Mouse (Mus musculus) urinary bladder, postnatal 36 days (tissue): ENCODE results near the gene Gm20388.

ENCODE experiments used
- DNase-seq, 2 experiments: peaks; one replicate each; pipeline ENCODE4 v3.0.0; 2022; ENCODE audit warnings: low spot score in 2 of 2, mixed read lengths in 1 of 2

Gm20388 gene

DNA sequence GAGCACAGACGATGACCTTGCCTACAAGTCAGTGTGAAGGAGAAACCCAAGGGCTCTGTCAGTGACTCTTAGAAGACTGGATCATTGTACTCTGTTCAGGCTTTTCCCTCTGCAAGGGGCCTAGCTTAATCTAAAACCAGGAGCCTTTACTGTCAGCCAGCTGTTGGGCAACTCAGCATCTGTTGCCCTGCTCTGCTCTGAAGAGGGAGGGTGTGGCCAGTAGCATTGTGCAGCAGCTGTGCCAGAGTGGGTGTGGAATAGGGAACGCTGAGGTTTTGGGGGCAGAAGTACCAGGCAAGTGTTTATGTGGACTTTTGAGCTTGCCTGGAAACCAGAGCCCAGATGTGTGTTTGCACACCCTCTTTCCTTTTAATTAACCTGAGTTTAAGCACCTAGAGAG lies 2111.1 kb downstream of the Gm20388 start:
- peak in 1 of 2 experiments; percentile 35 for DNase-seq

- DNase-seq = no peak
Observed at GRCm38 (mm10) chr8:122022274-122022673, 2111.6 kb downstream of the Gm20388 start.

DNA sequence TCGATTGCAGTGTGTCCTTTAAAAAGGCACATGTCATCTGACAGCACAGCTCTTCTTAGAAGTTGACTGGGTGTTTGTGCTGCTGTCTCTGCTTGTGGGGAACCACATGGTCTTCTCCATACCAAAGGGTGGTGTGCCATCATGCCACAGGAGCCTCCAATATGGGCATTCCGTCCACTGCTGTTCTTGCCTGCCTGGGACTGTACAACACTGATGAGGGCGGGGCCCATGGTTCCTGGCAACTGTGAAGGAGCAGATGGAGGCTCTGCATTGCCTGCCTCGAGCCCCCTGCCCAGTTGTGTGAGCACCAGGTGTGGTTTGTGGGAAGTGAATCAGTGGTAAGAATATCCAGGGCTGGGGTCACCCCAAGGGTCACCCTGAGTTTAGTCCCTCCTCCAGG lies 2112.1 kb downstream of the Gm20388 start:
- DNase-seq = no peak

GRCm38 (mm10) chr8:122025546-122025945 lies 2114.9 kb downstream of the Gm20388 start:
- no peak for DNase-seq

DNA sequence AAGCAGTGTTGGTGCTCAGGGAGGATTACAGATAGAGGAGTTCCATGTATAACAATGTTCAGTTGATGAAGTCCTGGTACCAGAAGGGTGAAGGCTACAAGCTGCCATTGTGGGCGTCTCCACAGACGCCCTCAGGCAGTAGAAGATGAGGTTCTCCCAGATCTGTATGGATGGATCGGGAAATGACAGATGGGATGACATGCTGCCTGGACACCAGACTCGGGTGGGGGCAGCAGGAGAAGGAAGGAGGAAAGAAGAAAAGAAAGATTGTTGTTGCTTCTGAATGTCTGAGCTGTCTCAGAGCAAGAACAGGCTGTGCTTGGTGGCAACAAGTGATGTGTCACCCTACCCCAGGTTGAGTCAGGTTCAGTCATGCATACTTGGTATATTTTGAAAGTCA lies 2117.5 kb downstream of the Gm20388 start:
- DNase-seq = no peak

- no peak for DNase-seq
Observed at GRCm38 (mm10) chr8:122030965-122031364, 2120.3 kb downstream of the Gm20388 start.

DNA sequence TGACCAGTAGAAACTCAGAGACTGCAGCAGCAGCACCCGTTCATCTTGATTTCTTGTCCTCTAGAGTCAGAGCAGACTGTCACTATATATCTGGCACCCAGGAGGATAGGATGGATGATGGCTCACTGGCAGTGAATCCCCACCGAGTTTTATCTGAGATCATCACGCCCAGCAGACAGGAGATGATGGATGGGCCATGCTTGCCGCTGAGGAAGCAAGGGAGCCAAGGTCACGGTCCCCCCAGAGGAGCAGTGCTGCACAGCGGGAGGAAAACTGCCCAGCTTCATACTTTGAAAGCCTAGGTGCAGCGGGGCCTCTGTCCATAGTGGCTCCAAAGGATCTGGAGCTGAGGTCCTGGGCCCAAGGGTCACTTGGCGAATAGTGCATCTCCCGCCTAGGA lies 2122.1 kb downstream of the Gm20388 start:
- no peak for DNase-seq

DNA sequence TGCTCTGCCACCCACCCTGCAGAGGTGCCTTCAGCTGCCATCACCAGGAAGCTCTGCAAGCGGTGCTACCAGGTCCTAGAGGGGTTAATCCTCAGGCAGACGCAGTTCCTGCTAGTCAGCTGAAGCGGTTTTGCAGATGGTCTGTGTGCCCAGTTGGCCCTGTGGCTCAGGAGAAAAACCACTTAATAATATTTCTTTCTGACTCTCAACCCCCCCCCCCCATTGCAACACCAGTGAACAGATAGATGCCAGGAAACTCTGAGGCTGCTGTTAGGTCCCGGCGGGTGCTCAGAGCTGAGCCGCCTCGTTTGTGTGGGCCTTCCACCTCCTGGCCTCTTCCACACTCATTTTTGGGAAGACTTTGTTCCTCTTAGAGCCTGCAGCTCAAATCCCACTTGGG lies 2124.9 kb downstream of the Gm20388 start:
- DNase-seq = no peak

- no peak for DNase-seq
Observed at GRCm38 (mm10) chr8:122036325-122036724, 2125.7 kb downstream of the Gm20388 start.

DNA sequence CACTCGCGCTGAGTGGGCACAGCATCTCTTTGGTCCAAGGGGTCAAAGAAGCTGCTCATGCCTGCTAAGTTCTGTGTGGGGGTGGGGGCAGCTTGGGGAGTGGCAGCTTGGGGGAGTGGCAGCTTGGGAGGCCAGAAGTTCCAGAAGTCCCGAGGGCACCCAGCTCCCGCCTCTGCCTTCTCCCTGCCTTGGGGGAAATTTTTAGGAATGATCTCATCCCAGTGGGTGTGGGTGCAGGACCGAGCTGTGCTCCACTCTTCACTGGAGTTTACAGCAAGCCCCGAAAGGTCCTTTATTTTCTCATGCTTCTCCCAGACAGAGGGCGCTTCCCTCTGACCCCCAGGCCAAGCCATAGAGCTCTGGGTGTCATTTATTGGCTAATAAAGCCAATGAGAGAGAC lies 2126.6 kb downstream of the Gm20388 start:
- DNase-seq = no peak

DNA sequence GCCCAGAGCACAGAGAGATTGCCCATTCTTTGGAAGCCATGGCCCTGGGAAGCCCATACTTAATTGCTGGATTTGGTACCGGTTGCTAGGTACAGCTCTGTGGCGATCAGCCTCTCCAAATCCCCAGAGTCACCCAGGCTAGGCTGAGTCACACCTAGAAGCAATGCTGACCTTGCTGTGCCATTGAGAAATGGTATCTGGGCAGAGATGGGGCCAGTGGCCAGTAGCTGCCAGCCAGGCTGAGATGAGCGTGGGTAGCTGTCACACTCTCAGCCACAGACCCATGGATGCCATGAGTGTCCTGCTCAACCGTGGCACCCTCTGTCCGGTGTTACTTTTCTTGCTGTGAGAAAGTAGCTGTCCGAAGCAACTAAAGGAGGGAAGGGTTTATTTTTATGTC lies 2127.4 kb downstream of the Gm20388 start:
- DNase-seq = no peak

- DNase-seq = no peak
Observed at GRCm38 (mm10) chr8:122039452-122039851, 2128.8 kb downstream of the Gm20388 start.

DNA sequence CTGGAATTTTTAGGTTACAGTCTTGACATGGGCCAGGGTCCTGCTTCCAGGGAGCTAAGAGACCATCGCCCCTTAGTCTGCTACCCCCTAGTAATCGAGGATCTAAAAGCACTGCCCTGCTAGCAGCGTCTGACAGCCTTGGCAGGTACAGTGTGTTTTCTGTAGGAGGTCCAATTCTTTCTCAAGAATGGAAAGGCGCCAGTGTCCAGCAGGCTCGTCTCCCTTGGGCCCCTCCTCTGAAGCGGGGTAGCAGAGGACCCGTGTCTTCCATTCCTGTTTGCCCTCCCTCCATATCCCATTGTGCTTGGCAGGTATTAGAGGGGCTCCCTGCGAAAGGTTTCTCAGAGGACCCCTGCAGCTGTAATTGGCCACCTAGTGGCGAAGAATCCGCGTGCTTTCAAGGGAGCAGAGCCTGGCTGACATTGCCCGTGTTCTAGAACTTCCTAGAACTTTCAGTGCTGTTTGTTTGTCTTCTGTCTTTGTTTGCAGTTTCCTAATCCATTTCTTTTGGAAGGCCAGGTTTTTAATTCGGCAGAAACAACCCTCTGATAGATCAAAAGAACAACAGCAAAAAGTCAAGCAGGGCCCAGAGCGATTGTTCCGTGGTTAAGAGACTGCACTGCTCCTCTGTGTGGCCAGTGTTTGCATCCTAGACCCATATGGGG lies 2136.7 kb downstream of the Gm20388 start:
- DNase-seq = peak in 1 of 2 experiments; percentile 49

DNA sequence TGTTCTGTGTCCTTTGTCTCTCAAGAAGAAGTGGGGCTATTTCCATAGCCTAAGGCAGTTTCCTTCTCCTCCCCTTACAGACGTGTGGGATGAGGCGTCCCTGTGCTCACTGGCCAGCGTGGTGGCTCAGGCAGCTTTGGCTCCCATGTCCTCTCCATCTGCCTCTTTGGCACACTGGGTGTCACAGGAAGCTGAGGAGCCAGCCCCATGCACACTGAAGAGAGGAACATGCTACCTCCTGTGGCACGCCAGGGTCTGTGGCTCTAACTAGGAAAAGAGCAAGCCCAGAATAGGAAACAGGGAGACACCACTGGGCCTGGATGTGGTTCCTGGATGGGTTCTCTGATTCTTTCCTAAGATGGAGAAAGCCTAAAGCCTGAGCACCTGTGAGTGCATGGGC lies 2138.6 kb downstream of the Gm20388 start:
- DNase-seq = no peak

GRCm38 (mm10) chr8:122049923-122050322 lies 2139.3 kb downstream of the Gm20388 start:
- no peak for DNase-seq

GRCm38 (mm10) chr8:122050620-122051019 lies 2140.0 kb downstream of the Gm20388 start:
- DNase-seq = no peak

DNA sequence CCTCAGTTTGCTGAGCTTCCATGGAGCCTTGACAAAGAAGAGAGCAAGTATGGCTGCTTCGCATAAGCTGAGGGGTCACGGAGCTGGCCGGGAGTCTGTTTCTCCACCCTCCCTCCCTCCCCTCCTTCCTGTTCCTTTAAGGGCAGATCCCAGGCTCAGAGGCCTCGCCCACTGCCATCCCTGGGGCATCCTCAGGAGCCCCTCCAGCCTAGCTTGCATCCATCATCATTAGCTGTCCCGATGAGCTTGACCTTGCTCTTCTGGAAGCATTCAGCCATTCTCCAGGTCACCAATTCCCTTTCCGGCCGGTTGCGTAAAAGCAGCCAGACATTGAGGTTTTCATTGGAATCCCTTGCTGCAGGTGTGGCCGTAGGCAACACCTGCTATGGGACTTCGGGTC lies 2144.7 kb downstream of the Gm20388 start:
- DNase-seq = no peak

DNA sequence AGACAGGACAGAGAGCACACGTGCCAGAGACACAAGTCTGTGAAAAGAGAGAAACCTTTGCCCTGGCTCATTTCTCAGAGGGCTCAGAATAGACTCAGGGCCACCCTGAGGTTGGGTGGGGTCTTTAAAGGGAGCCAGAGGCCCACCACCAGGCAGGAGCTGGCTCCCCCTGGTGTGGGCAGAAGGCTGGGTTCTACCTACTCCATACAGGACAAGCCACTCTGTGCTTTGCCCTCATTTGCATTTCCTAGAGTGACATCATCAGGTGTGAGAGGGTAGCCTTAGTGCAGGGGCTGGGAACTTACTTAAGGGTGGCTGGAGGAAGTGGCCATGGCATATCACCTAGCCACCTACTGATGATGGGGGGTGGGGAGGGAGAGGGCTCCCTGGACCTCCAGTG lies 2145.5 kb downstream of the Gm20388 start:
- DNase-seq = no peak

DNA sequence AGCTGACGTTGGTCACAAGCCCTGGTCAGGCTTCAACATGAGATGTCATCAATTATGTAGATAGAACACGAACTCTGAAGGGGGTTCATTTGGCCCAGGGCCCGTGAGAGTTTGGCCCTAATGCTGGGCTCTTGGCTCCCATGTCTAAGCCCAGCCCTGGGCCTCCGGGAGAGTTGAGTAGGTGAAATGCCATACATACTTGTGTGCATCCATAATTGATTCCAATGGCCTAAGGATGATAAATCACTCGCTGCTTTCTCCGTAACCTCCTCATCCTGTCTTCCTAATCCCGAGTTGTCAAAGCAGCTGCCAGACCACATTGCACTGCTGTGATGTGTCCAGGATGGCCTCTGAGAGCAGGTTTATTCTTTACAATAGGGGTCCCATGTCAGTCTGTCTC lies 2146.2 kb downstream of the Gm20388 start:
- no peak for DNase-seq

DNA sequence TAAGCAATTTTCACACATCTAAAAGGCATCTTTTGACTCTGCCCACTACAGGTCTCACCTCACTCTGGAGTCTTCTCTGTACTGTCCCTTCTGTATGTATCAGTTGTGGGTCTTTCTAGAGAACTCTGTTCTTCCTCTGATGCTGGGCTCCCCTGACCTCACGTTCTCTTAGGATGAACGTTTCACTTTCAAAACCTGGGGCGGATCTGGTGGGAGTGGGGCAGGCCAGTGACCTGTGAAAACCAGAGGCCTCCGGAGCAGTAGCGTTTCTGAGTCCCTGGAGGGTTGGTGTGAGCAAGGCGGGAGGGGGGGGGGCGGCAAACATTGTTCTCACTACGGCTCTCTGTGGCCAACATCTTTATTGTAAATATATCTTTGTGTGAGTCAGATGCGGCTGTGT lies 2147.9 kb downstream of the Gm20388 start:
- DNase-seq = no peak

- no peak for DNase-seq
Observed at GRCm38 (mm10) chr8:122058951-122059350, 2148.3 kb downstream of the Gm20388 start.

- DNase-seq = no peak
Observed at GRCm38 (mm10) chr8:122062508-122063223, 2152.0 kb downstream of the Gm20388 start.

DNA sequence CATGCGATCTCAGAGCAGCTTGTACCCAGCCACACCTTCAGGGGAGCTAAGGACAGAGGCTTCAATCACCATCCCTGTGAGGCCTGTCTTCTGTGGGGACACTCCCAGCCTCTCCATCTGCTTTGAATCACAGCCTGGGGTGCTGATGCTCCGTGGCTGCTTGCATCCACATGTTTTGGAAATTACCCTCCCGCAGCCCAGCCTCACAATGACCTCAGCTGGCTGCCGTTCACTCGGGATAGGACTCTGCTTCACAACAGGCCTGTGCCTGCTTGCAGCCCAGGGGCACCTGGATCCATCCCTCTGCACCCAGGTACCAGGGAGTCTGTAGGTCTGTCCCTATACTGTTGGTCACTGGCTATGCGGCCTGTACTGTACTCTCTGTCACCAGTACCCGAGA lies 2153.7 kb downstream of the Gm20388 start:
- DNase-seq = no peak
